Mouse (Mus musculus): ENCODE data around the gene Kptn. TPM values are rescaled to one million over a fixed set of nuclear protein-coding genes. Genes with fewer than 3 reads are reported as not detected.

Kptn gene
- polyA plus RNA-seq, 1 experiment from 2014 or later: 31.2 TPM

GRCm38 (mm10) chr7:16175542-16175931, 55.8 kb downstream of the Kptn start:
- Histone ChIP-seq H3K4me1 (ENCODE audit: control insufficient read depth, insufficient read depth, low read length) (0 out of 2 replicates have a peak, but pooled peaks cover 3% of the 10 kb centered on the region), H3K27me3 (ENCODE audit: control insufficient read depth, insufficient read depth, low read length) (no peaks in the 10 kb centered on the region), H3K27ac (ENCODE audit: low read length) (peak overlapping the region; percentile 44; the same call in 1 of the 2 replicates), H3K4me3 (ENCODE audit: low read depth, low read length) (peak overlapping the region; percentile 63), H3K36me3 (ENCODE audit: control insufficient read depth, insufficient read depth, low read length) (peaks cover 6% of the 10 kb centered on the region; the same call in 1 of the 2 replicates), H3K9me3 (ENCODE audit: control insufficient read depth, low read depth, low read length) (no peaks in the 10 kb centered on the region), H3K9ac (replicated peaks; ENCODE audit: low read depth, low read length) (peak overlapping the region; percentile 68), H3K4me2 (replicated peaks; ENCODE audit: low read depth, low read length) (peak overlapping the region; percentile 75)
- no peak; the same call in 1 of the 2 replicates for ATAC-seq (ENCODE audit: insufficient number of reproducible peaks, insufficient read depth, low FRiP score, low read depth)
- 0% methylated on average over 7 of the region's 10 CpGs for WGBS

Other genes with a start within 250 kb of the Kptn start
- gene Crx, start 239.9 kb upstream of the Kptn start, polyA plus RNA-seq (2014; fragmentation: Nextera tagmentation; extraction: Ambion mirVana): not detected in 2 replicates
- gene Crxos, start 237.3 kb upstream of the Kptn start, polyA plus RNA-seq (2014; fragmentation: Nextera tagmentation; extraction: Ambion mirVana): not detected in 2 replicates
- gene Selenow, start 197.5 kb upstream of the Kptn start, polyA plus RNA-seq (2014; fragmentation: Nextera tagmentation; extraction: Ambion mirVana): 958 and 987 TPM in 2 replicates
- 187 and 201 TPM in 2 replicates for gene Nop53, start 173.8 kb upstream of the Kptn start, polyA plus RNA-seq (2014; fragmentation: Nextera tagmentation; extraction: Ambion mirVana)
- 36.1 and 49.9 TPM in 2 replicates for gene Ehd2, start 152.3 kb upstream of the Kptn start, polyA plus RNA-seq (2014; fragmentation: Nextera tagmentation; extraction: Ambion mirVana)
- gene Bicra, start 72.0 kb upstream of the Kptn start, polyA plus RNA-seq (2014; fragmentation: Nextera tagmentation; extraction: Ambion mirVana): 7.7 and 8.3 TPM in 2 replicates
- gene Zfp541, start 58.1 kb upstream of the Kptn start, polyA plus RNA-seq (2014; fragmentation: Nextera tagmentation; extraction: Ambion mirVana): 0.12 TPM in 1 of 2 replicates, not detected in the other
- 188 and 213 TPM in 2 replicates for gene Napa, start 21.4 kb upstream of the Kptn start, polyA plus RNA-seq (2014; fragmentation: Nextera tagmentation; extraction: Ambion mirVana)
- 0.35 and 0.38 TPM in 2 replicates for gene Slc8a2, start 9.9 kb downstream of the Kptn start, polyA plus RNA-seq (2014; fragmentation: Nextera tagmentation; extraction: Ambion mirVana)
- gene Meis3, start 55.2 kb downstream of the Kptn start, polyA plus RNA-seq (2014; fragmentation: Nextera tagmentation; extraction: Ambion mirVana): 32.2 and 44.4 TPM in 2 replicates
- gene Dhx34, start 102.1 kb downstream of the Kptn start, polyA plus RNA-seq (2014; fragmentation: Nextera tagmentation; extraction: Ambion mirVana): 8.4 and 9.9 TPM in 2 replicates
- 0.14 and 0.27 TPM in 2 replicates for gene C5ar2, start 124.3 kb downstream of the Kptn start, polyA plus RNA-seq (2014; fragmentation: Nextera tagmentation; extraction: Ambion mirVana)
- 2.4 and 3.2 TPM in 2 replicates for gene C5ar1, start 139.6 kb downstream of the Kptn start, polyA plus RNA-seq (2014; fragmentation: Nextera tagmentation; extraction: Ambion mirVana)
- gene Inafm1, start 153.7 kb downstream of the Kptn start, polyA plus RNA-seq (2014; fragmentation: Nextera tagmentation; extraction: Ambion mirVana): 19.0 and 19.5 TPM in 2 replicates
- 20.5 and 23.4 TPM in 2 replicates for gene Ccdc9, start 166.9 kb downstream of the Kptn start, polyA plus RNA-seq (2014; fragmentation: Nextera tagmentation; extraction: Ambion mirVana)
- gene Bbc3, start 188.5 kb downstream of the Kptn start, polyA plus RNA-seq (2014; fragmentation: Nextera tagmentation; extraction: Ambion mirVana): 5.2 and 5.3 TPM in 2 replicates

All from stomach, embryonic 14.5 days (tissue).